Mouse (Mus musculus): ENCODE data around the gene Ccl6. TPM values are rescaled to one million over a fixed set of nuclear protein-coding genes. Genes with fewer than 3 reads are reported as not detected.

The Ccl6 gene
- total and polyA plus RNA-seq, 3 experiments = 0.30 to 1.2 (median 0.93) TPM

GRCm38 (mm10) chr11:83562311-83562887 lies 30.5 kb downstream of the Ccl6 start:
- Histone ChIP-seq H3K27me3 (replicated peaks) (peaks cover 3% of the 10 kb centered on the region), H3K9me3 (replicated peaks; ENCODE audit: low read length) (no peaks in the 10 kb centered on the region), H3K27ac (ENCODE audit: insufficient read depth, low read depth) (no peak overlapping the region), H3K4me1 (ENCODE audit: control insufficient read depth in 1 of 2, insufficient read depth in 2 of 2) (peaks cover 2 to 28% of the 10 kb centered on the region in 2 experiments; a peak in 3 of 4 replicates), H3K9ac (ENCODE audit: insufficient read depth, low read depth) (no peak overlapping the region), H3K79me2 (replicated peaks; ENCODE audit: control insufficient read depth, extremely low read depth, insufficient read depth, poor library complexity, severe bottlenecking) (no peaks in the 10 kb centered on the region), H3K36me3 (replicated peaks in 1 of 2; ENCODE audit: control insufficient read depth in 1 of 2, insufficient read depth in 1 of 2, low read length in 1 of 2) (no peaks in the 10 kb centered on the region), H3K4me2 (ENCODE audit: insufficient read depth, low read depth, poor library complexity, severe bottlenecking) (no peak overlapping the region), H3K4me3 (replicated peaks in 1 of 3; ENCODE audit: low read depth in 2 of 3, low read length in 2 of 3, poor library complexity in 1 of 3) (no peak overlapping the region)
- TF ChIP-seq NELFE (IDR thresholded peaks at IDR 0.05; ENCODE audit: low read depth, low read length) = no peak
- TF ChIP-seq BHLHE40 (IDR thresholded peaks at IDR 0.05; ENCODE audit: low read depth, low read length) = no peak
- dilution Hi-C loops (cut with MboI; ENCODE audit: extremely low pct_ligation_motif_present, extremely low pct_unique_long_range_greater_than_20kb, low sequenced_read_pairs) (no loop called here), in situ Hi-C loops (cut with MboI; ENCODE audit: low pct_ligation_motif_present, low pct_unique_long_range_greater_than_20kb, low sequenced_read_pairs) (loop anchor here (5.0 to 25.0 kb wide), 3 partner anchors 70 to 375 kb away; partner anchors contain the start of genes Ddx52 and Wfdc21)
- DNase-seq (ENCODE audit: extremely low read depth) = no peak

GRCm38 (mm10) chr11:83560405-83560804 lies 32.5 kb downstream of the Ccl6 start:
- H3K9ac ChIP-seq (ENCODE audit: insufficient read depth, low read depth) = no peak overlapping the region
- DNase-seq (ENCODE audit: extremely low read depth) = no peak
- no peaks in the 10 kb centered on the region for H3K9me3 ChIP-seq (replicated peaks; ENCODE audit: low read length)
- no peak for TF ChIP-seq HCFC1 (IDR thresholded peaks at IDR 0.05; ENCODE audit: low read depth, low read length)
- no peak for TF ChIP-seq MEF2A (IDR thresholded peaks at IDR 0.05; ENCODE audit: borderline replicate concordance, low read depth, low read length)
- no peak for TF ChIP-seq IRF4 (IDR thresholded peaks at IDR 0.05; ENCODE audit: low read depth, low read length)
- no peak for TF ChIP-seq NRF1 (IDR thresholded peaks at IDR 0.05; ENCODE audit: low read depth, low read length)
- no peak for TF ChIP-seq UBTF (IDR thresholded peaks at IDR 0.05; ENCODE audit: low read depth, low read length)
- no peak for TF ChIP-seq MAFK (IDR thresholded peaks at IDR 0.05; ENCODE audit: insufficient replicate concordance, low read length)
- no peak for TF ChIP-seq MAZ (IDR thresholded peaks at IDR 0.05; ENCODE audit: low read depth, low read length)
- TF ChIP-seq POLR2A (IDR thresholded peaks at IDR 0.05; ENCODE audit: low read depth, low read length) = no peak
- no peak for TF ChIP-seq CTCF (conservative IDR thresholded peaks at IDR 0.05 in 1 of 2, IDR thresholded peaks at IDR 0.05 in 1 of 2; ENCODE audit: low read depth in 2 of 2, low read length in 2 of 2)
- TF ChIP-seq USF2 (conservative IDR thresholded peaks at IDR 0.05; ENCODE audit: low read depth, low read length) = no peak
- TF ChIP-seq ZMIZ1 (IDR thresholded peaks at IDR 0.05; ENCODE audit: low read depth, low read length) = no peak
- TF ChIP-seq RCOR1 (conservative IDR thresholded peaks at IDR 0.05; ENCODE audit: low read depth, low read length) = no peak
- TF ChIP-seq CHD2 (IDR thresholded peaks at IDR 0.05; ENCODE audit: low read length) = no peak
- no peak overlapping the region for H3K4me2 ChIP-seq (ENCODE audit: insufficient read depth, low read depth, poor library complexity, severe bottlenecking)
- H3K27ac ChIP-seq (ENCODE audit: insufficient read depth, low read depth) = no peak overlapping the region
- in situ Hi-C loops (cut with MboI; ENCODE audit: low pct_ligation_motif_present, low pct_unique_long_range_greater_than_20kb, low sequenced_read_pairs) (loop anchor here (5.0 to 25.0 kb wide), 3 partner anchors 72 to 377 kb away; partner anchors contain the start of genes Ddx52 and Wfdc21), dilution Hi-C loops (cut with MboI; ENCODE audit: extremely low pct_ligation_motif_present, extremely low pct_unique_long_range_greater_than_20kb, low sequenced_read_pairs) (no loop called here)
- H3K4me1 ChIP-seq (ENCODE audit: control insufficient read depth in 1 of 2, insufficient read depth in 2 of 2) = peaks cover 17 to 43% of the 10 kb centered on the region in 2 experiments
- peaks cover 3% of the 10 kb centered on the region for H3K27me3 ChIP-seq (replicated peaks)
- H3K4me3 ChIP-seq (replicated peaks in 1 of 3; ENCODE audit: low read depth in 2 of 3, low read length in 2 of 3, poor library complexity in 1 of 3) = no peak overlapping the region
- H3K36me3 ChIP-seq (replicated peaks in 1 of 2; ENCODE audit: control insufficient read depth in 1 of 2, insufficient read depth in 1 of 2, low read length in 1 of 2) = no peaks in the 10 kb centered on the region
- no peaks in the 10 kb centered on the region for H3K79me2 ChIP-seq (replicated peaks; ENCODE audit: control insufficient read depth, extremely low read depth, insufficient read depth, poor library complexity, severe bottlenecking)

All from CH12.LX (cell line).